In the genomic region with DNA sequence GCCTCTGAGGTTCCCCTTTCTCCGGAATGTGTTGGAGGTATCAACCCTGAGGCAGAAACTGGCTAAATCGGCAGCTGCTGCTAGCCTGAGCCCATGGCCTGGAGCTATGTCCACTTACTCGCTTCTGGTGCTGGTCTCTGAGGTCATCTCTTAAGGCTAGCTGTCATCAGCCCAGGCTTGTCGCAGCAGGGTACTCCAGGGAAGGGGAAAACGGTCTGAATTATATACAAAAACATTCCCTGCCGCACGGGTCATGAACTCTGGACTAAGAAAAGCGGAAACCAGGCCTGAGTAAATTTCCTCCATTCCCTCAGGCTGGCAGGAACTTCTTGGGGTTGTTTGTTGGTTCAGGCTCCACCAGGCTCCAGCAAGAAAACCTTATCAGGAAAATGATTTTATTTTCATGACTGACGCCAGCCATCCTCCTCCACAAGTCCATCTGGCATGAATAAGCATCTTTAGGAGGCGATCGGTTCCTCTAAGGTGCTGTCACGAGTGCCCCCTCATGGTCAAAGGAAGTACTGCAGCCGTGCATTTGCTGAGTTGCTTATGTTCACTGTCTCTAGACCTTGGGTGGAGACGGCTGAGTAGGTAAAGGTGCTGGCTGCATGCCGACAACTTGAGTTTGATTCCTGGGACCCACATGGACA, we compare ENCODE assay signal across 7 mouse cellular contexts. TPM values are rescaled to one million over a fixed set of nuclear protein-coding genes. Genes with fewer than 3 reads are reported as not detected.
A peak's percentile ranks its signal among the peaks of the same experiment; 100 is the strongest.
DNase-seq lines count a peak whose midpoint lies in the region; ATAC-seq and TF ChIP-seq lines count a peak whose summit lies in the region.

No protein-coding gene starts in this region.

- H3K9ac ChIP-seq in intestine, postnatal 0 days (ENCODE audit: low read depth, low read length): no peak overlapping the region
- peak overlapping the region; percentile 24; the same call in 1 of the 2 replicates for H3K9ac ChIP-seq in midbrain, embryonic 13.5 days (replicated peaks)

- no peaks in the 10 kb centered on the region for H3K27me3 ChIP-seq in intestine, postnatal 0 days (replicated peaks; ENCODE audit: control insufficient read depth, insufficient read depth, low read length)
- no peaks in the 10 kb centered on the region for H3K27me3 ChIP-seq in midbrain, embryonic 13.5 days
- H3K27me3 ChIP-seq in spleen, adult 2 months (ENCODE audit: control insufficient read depth, insufficient read depth, low read length): no peaks in the 10 kb centered on the region

- H3K27ac ChIP-seq in intestine, postnatal 0 days (ENCODE audit: low read depth, low read length): no peak overlapping the region; the same call in 1 of the 2 replicates
- H3K27ac ChIP-seq in midbrain, embryonic 13.5 days: no peak overlapping the region
- H3K27ac ChIP-seq in spleen, adult 2 months (ENCODE audit: insufficient read depth, low read length): no peak overlapping the region

- intact Hi-C loops in left cerebral cortex, postnatal 4 days (cut with DNase I): loop anchor here (5.0 kb wide), 2 partner anchors 46 to 116 kb away; no protein-coding TSS in a partner anchor

- H3K4me3 ChIP-seq in intestine, postnatal 0 days (ENCODE audit: low read depth, low read length): no peak overlapping the region
- no peak overlapping the region for H3K4me3 ChIP-seq in midbrain, embryonic 13.5 days (replicated peaks)
- no peak overlapping the region for H3K4me3 ChIP-seq in spleen, adult 2 months (ENCODE audit: extremely low read depth, insufficient read depth, insufficient read length)

- H3K4me1 ChIP-seq in intestine, postnatal 0 days (replicated peaks; ENCODE audit: control insufficient read depth, insufficient read depth, low read length): 0 out of 2 replicates have a peak, but pooled peaks cover 6% of the 10 kb centered on the region
- peaks cover 40% of the 10 kb centered on the region for H3K4me1 ChIP-seq in midbrain, embryonic 13.5 days (replicated peaks)
- H3K4me1 ChIP-seq in spleen, adult 2 months (ENCODE audit: control insufficient read depth, insufficient read depth, insufficient read length): peaks cover 7% of the 10 kb centered on the region; the same call in 1 of the 2 replicates

- TF ChIP-seq POLR2A in spleen, adult 2 months (IDR thresholded peaks at IDR 0.05; ENCODE audit: low read depth, low read length): no peak

- peak overlapping the region; percentile 6; the same call in 1 of the 2 replicates for H3K4me2 ChIP-seq in intestine, postnatal 0 days (replicated peaks; ENCODE audit: low read depth)
- 0 out of 2 replicates have a peak overlapping the region, but pooled peaks have one; percentile 17 for H3K4me2 ChIP-seq in midbrain, embryonic 13.5 days (replicated peaks)

- H3K9me3 ChIP-seq in intestine, postnatal 0 days (ENCODE audit: control insufficient read depth): no peaks in the 10 kb centered on the region
- no peaks in the 10 kb centered on the region for H3K9me3 ChIP-seq in midbrain, embryonic 13.5 days

- ATAC-seq in intestine, postnatal 0 days: peak; percentile 51
- ATAC-seq in midbrain, embryonic 13.5 days: 0 out of 2 replicates have a peak, but pooled peaks have one; percentile 1

- 24% methylated on average over 15 of the region's 15 CpGs for WGBS in intestine, postnatal 0 days
- 26% methylated on average over 15 of the region's 15 CpGs for WGBS in midbrain, embryonic 13.5 days
- 20% methylated on average over 15 of the region's 15 CpGs for WGBS in spleen, adult 2 months

- no peaks in the 10 kb centered on the region for H3K36me3 ChIP-seq in intestine, postnatal 0 days (ENCODE audit: control insufficient read depth, insufficient read depth)
- no peaks in the 10 kb centered on the region for H3K36me3 ChIP-seq in midbrain, embryonic 13.5 days
- no peaks in the 10 kb centered on the region for H3K36me3 ChIP-seq in spleen, adult 2 months (ENCODE audit: control insufficient read depth, insufficient read depth, low read length)

- peak; percentile 98 for TF ChIP-seq CTCF in intestine, postnatal 0 days (IDR thresholded peaks at IDR 0.05; ENCODE audit: low read depth)
- TF ChIP-seq CTCF in spleen, adult 2 months (IDR thresholded peaks at IDR 0.05; ENCODE audit: extremely low read depth, insufficient read depth, insufficient read length, insufficient replicate concordance): peak; percentile 87; the same call in 1 of the 2 replicates

- DNase-seq in adrenal gland, postnatal 10 days: peak; percentile 95
- DNase-seq in embryo, embryonic 9.5 days (ENCODE audit: extremely low spot score): peak; percentile 92
- DNase-seq in gastrocnemius, postnatal 4 days (ENCODE audit: low spot score in 2 of 2): peak; percentile 77 to 87
- DNase-seq in left cerebral cortex, postnatal 4 days: peak; percentile 93
- DNase-seq in spleen, adult 2 months (ENCODE audit: low read depth in 1 of 2, low spot score in 2 of 2): peak; percentile 80 to 89

RNA-seq across cellular contexts. Expression of gene Armc7, which starts 1.7 kb away (rescaled TPM):
- total RNA-seq in adrenal gland, postnatal 10 days (2021): 1 to 10 TPM; 5.8 to 7.9 TPM
- 1 to 10 TPM; 2.1 to 3.4 TPM for total RNA-seq in gastrocnemius, postnatal 4 days (2021)
- 6.9 and 7.0 TPM in 2 replicates for polyA plus RNA-seq in intestine, postnatal 0 days (2015; fragmentation: Nextera tagmentation; extraction: Ambion mirVana)
- 10 to 100 TPM in 1 of 2 experiments, 1 to 10 TPM in 1; 9.9 to 10.2 TPM for total RNA-seq in left cerebral cortex, postnatal 4 days (2021)
- 17.4 and 17.8 TPM in 2 replicates for polyA plus RNA-seq in midbrain, embryonic 13.5 days (2015; fragmentation: Nextera tagmentation; extraction: Ambion mirVana)
- polyA plus RNA-seq in spleen, adult 2 months (2012; rRNA removed): 31.0 and 40.3 TPM in 2 replicates

RNA-seq across cellular contexts. Expression of gene Slc16a5, which starts 11.5 kb away (rescaled TPM):
- 1 to 10 TPM in 1 of 2 experiments, under 1 TPM in 1; 0.88 to 3.5 TPM for total RNA-seq in adrenal gland, postnatal 10 days (2021)
- total RNA-seq in gastrocnemius, postnatal 4 days (2021): not detected
- 3.0 and 3.4 TPM in 2 replicates for polyA plus RNA-seq in intestine, postnatal 0 days (2015; fragmentation: Nextera tagmentation; extraction: Ambion mirVana)
- not detected for total RNA-seq in left cerebral cortex, postnatal 4 days (2021)
- 0.09 and 0.13 TPM in 2 replicates for polyA plus RNA-seq in midbrain, embryonic 13.5 days (2015; fragmentation: Nextera tagmentation; extraction: Ambion mirVana)
- 8.0 and 8.8 TPM in 2 replicates for polyA plus RNA-seq in spleen, adult 2 months (2012; rRNA removed)

RNA-seq across cellular contexts. Expression of gene Nt5c, which starts 17.9 kb away (rescaled TPM):
- 10 to 100 TPM; 70.2 to 70.9 TPM for total RNA-seq in adrenal gland, postnatal 10 days (2021)
- total RNA-seq in gastrocnemius, postnatal 4 days (2021): 10 to 100 TPM; 20.1 to 23.0 TPM
- polyA plus RNA-seq in intestine, postnatal 0 days (2015; fragmentation: Nextera tagmentation; extraction: Ambion mirVana): 189 and 194 TPM in 2 replicates
- 10 to 100 TPM; 57.4 to 70.8 TPM for total RNA-seq in left cerebral cortex, postnatal 4 days (2021)
- 90.2 and 96.5 TPM in 2 replicates for polyA plus RNA-seq in midbrain, embryonic 13.5 days (2015; fragmentation: Nextera tagmentation; extraction: Ambion mirVana)
- polyA plus RNA-seq in spleen, adult 2 months (2012; rRNA removed): 59.1 and 73.6 TPM in 2 replicates

RNA-seq across cellular contexts. Expression of gene Trim80, which starts 33.4 kb away (rescaled TPM):
- total RNA-seq in adrenal gland, postnatal 10 days (2021): under 1 TPM in 1 of 2 experiments, not detected in 1; 0.21 TPM
- total RNA-seq in gastrocnemius, postnatal 4 days (2021): not detected
- 0.64 and 1.1 TPM in 2 replicates for polyA plus RNA-seq in intestine, postnatal 0 days (2015; fragmentation: Nextera tagmentation; extraction: Ambion mirVana)
- under 1 TPM in 1 of 2 experiments, not detected in 1; 0.20 TPM for total RNA-seq in left cerebral cortex, postnatal 4 days (2021)
- polyA plus RNA-seq in midbrain, embryonic 13.5 days (2015; fragmentation: Nextera tagmentation; extraction: Ambion mirVana): not detected in 2 replicates
- polyA plus RNA-seq in spleen, adult 2 months (2012; rRNA removed): not detected in 2 replicates

RNA-seq across cellular contexts. Expression of gene Jpt1, which starts 40.4 kb away (rescaled TPM):
- total RNA-seq in adrenal gland, postnatal 10 days (2021): 100 to 1,000 TPM; 113 to 123 TPM
- total RNA-seq in gastrocnemius, postnatal 4 days (2021): 100 to 1,000 TPM; 251 to 285 TPM
- 255 and 263 TPM in 2 replicates for polyA plus RNA-seq in intestine, postnatal 0 days (2015; fragmentation: Nextera tagmentation; extraction: Ambion mirVana)
- 100 to 1,000 TPM; 803 to 865 TPM for total RNA-seq in left cerebral cortex, postnatal 4 days (2021)
- 1,462 and 1,532 TPM in 2 replicates for polyA plus RNA-seq in midbrain, embryonic 13.5 days (2015; fragmentation: Nextera tagmentation; extraction: Ambion mirVana)
- 178 and 269 TPM in 2 replicates for polyA plus RNA-seq in spleen, adult 2 months (2012; rRNA removed)
